Mouse (Mus musculus): ENCODE results near the gene Fam192a.

- TF ChIP-seq CTCF (IDR thresholded peaks at IDR 0.05; ENCODE audit: low read depth, low read length) (no peak), TAL1 (conservative IDR thresholded peaks at IDR 0.05; ENCODE audit: low read depth, low read length) (no peak), GATA1 (IDR thresholded peaks at IDR 0.05; ENCODE audit: borderline replicate concordance, low read length) (no peak), GATA2 (IDR thresholded peaks at IDR 0.05; ENCODE audit: borderline replicate concordance, low read depth, low read length) (no peak)
Observed at GRCm38 (mm10) chr8:94582569-94582968, 19.2 kb downstream of the Fam192a start.

Measured in G1E (cell line).